Mouse (Mus musculus) MEL (cell line): ENCODE measurements around the gene Igf1r. TPM values are rescaled to one million over a fixed set of nuclear protein-coding genes. Genes with fewer than 3 reads are reported as not detected.

Experiments
- DNase-seq: peaks from one replicate; pipeline ENCODE4 v3.0.0; 2011; ENCODE audit warnings: low read depth, low spot score
- H3K27ac ChIP-seq: 2 replicates; pipeline ENCODE4 v1.5.1; 2012; ENCODE audit warnings: low read depth, mild to moderate bottlenecking, control low read depth, low read length, moderate library complexity; ENCODE audit not compliant: control insufficient read depth
- H3K27me3 ChIP-seq, 2 experiments: fragments of 150-350 bp in 1 of 2; sonication (generic) in 1 of 2; 2 replicates each; pipeline ENCODE4 v1.6.1; 2012; ENCODE audit warnings: low read length in 2 of 2, mild to moderate bottlenecking in 2 of 2, improper control_type of control experiment in 1 of 2, moderate library complexity in 1 of 2; ENCODE audit not compliant: insufficient read depth in 2 of 2, control insufficient read depth in 1 of 2
- H3K36me3 ChIP-seq, 2 experiments: 2 replicates each; pipeline ENCODE4 v1.6.1; 2012 to 2014; ENCODE audit warnings: low read length in 2 of 2, improper control_type of control experiment in 1 of 2, inconsistent platforms in 1 of 2, mild to moderate bottlenecking in 1 of 2; ENCODE audit not compliant: insufficient read depth in 2 of 2, control insufficient read depth in 1 of 2
- H3K4me1 ChIP-seq, 2 experiments: fragments of 150-350 bp in 1 of 2; sonication (generic) in 1 of 2; 2 replicates each; pipeline ENCODE4 v1.6.1; 2012; ENCODE audit warnings: low read length in 2 of 2, improper control_type of control experiment in 1 of 2, mild to moderate bottlenecking in 1 of 2; ENCODE audit not compliant: insufficient read depth in 2 of 2, control insufficient read depth in 1 of 2
- H3K4me3 ChIP-seq, 2 experiments: fragments of 150-350 bp in 1 of 2; sonication (generic) in 1 of 2; 2 replicates each; pipeline ENCODE4 v1.5.1; 2012; ENCODE audit warnings: low read depth in 2 of 2, low read length in 2 of 2, mild to moderate bottlenecking in 2 of 2, moderate library complexity in 2 of 2, control low read depth in 1 of 2, improper control_type of control experiment in 1 of 2; ENCODE audit not compliant: control insufficient read depth in 1 of 2, insufficient read depth in 1 of 2
- H3K79me2 ChIP-seq: 2 replicates; pipeline ENCODE4 v1.6.1; 2012; ENCODE audit warnings: mild to moderate bottlenecking, low read length, moderate library complexity; ENCODE audit not compliant: control insufficient read depth, poor library complexity, insufficient read depth
- H3K9ac ChIP-seq: 2 replicates; pipeline ENCODE4 v1.6.1; 2012; ENCODE audit warnings: low read depth, mild to moderate bottlenecking, control low read depth, low read length, moderate library complexity; ENCODE audit not compliant: control insufficient read depth, poor library complexity, severe bottlenecking
- H3K9me3 ChIP-seq: fragments of 150-350 bp; sonication (generic); replicated peaks from 2 replicates; pipeline ENCODE4 v1.6.1; 2012; ENCODE audit warnings: mild to moderate bottlenecking, low read length, improper control_type of control experiment, moderate library complexity; ENCODE audit not compliant: insufficient read depth
- CHD1 ChIP-seq: IDR thresholded peaks from 2 replicates; pipeline ENCODE4 v1.6.1; 2012; ENCODE audit warnings: low read depth, mild to moderate bottlenecking, inconsistent platforms, low read length, improper control_type of control experiment
- ELF1 ChIP-seq: IDR thresholded peaks from 2 replicates; pipeline ENCODE4 v1.6.1; 2014; ENCODE audit warnings: low read depth, mild to moderate bottlenecking, inconsistent platforms, low read length, improper control_type of control experiment, moderate library complexity
- GABPA ChIP-seq: IDR thresholded peaks from 2 replicates; pipeline ENCODE4 v1.6.1; 2012; ENCODE audit warnings: low read depth, mild to moderate bottlenecking, inconsistent platforms, low read length, improper control_type of control experiment, moderate library complexity
- HCFC1 ChIP-seq: IDR thresholded peaks from 2 replicates; pipeline ENCODE4 v1.6.1; 2012; ENCODE audit warnings: low read depth, mild to moderate bottlenecking, inconsistent platforms, low read length, improper control_type of control experiment, moderate library complexity
- MAX ChIP-seq: IDR thresholded peaks from 2 replicates; pipeline ENCODE4 v1.6.1; 2011; ENCODE audit warnings: low read length, improper control_type of control experiment
- MAZ ChIP-seq: IDR thresholded peaks from 2 replicates; pipeline ENCODE4 v1.6.1; 2012; ENCODE audit warnings: low read depth, mild to moderate bottlenecking, inconsistent platforms, low read length, improper control_type of control experiment
- MYB ChIP-seq: IDR thresholded peaks from 2 replicates; pipeline ENCODE4 v1.6.1; 2011; ENCODE audit warnings: mild to moderate bottlenecking, low read depth, low read length, improper control_type of control experiment
- MYC ChIP-seq: IDR thresholded peaks from 2 replicates; pipeline ENCODE4 v1.6.1; 2011; ENCODE audit warnings: low read depth, mild to moderate bottlenecking, low read length, improper control_type of control experiment, moderate library complexity
- POLR2A ChIP-seq, 2 experiments: IDR thresholded peaks; 2 replicates each; pipeline ENCODE4 v1.6.1; 2011 to 2012; ENCODE audit warnings: low read length in 2 of 2, mild to moderate bottlenecking in 2 of 2, control low read depth in 1 of 2, improper control_type of control experiment in 1 of 2, low read depth in 1 of 2, moderate library complexity in 1 of 2; ENCODE audit not compliant: control insufficient read depth in 1 of 2, insufficient read depth in 1 of 2, poor library complexity in 1 of 2
- POLR2AphosphoS5 ChIP-seq: IDR thresholded peaks from 2 replicates; pipeline ENCODE4 v1.6.1; 2012; ENCODE audit warnings: low read depth, borderline replicate concordance, mild to moderate bottlenecking, inconsistent platforms, low read length, moderate library complexity, mixed read lengths
- RAD21 ChIP-seq: IDR thresholded peaks from 2 replicates; pipeline ENCODE4 v1.6.1; 2011; ENCODE audit warnings: mild to moderate bottlenecking, low read depth, low read length, improper control_type of control experiment
- RCOR1 ChIP-seq: IDR thresholded peaks from 2 replicates; pipeline ENCODE4 v1.6.1; 2012; ENCODE audit warnings: low read depth, mild to moderate bottlenecking, inconsistent platforms, low read length, improper control_type of control experiment
- SIN3A ChIP-seq: IDR thresholded peaks from 2 replicates; pipeline ENCODE4 v1.6.1; 2012; ENCODE audit warnings: low read length, improper control_type of control experiment, inconsistent platforms
- SMC3 ChIP-seq: IDR thresholded peaks from 2 replicates; pipeline ENCODE4 v1.6.1; 2011; ENCODE audit warnings: low read depth, low read length, improper control_type of control experiment
- TAL1 ChIP-seq: IDR thresholded peaks from 2 replicates; pipeline ENCODE4 v1.6.1; 2012; ENCODE audit warnings: mild to moderate bottlenecking, inconsistent platforms, low read length, moderate library complexity, mixed read lengths
- UBTF ChIP-seq: IDR thresholded peaks from 2 replicates; pipeline ENCODE4 v1.6.1; 2012; ENCODE audit warnings: low read depth, mild to moderate bottlenecking, inconsistent platforms, low read length, improper control_type of control experiment, moderate library complexity, borderline replicate concordance; ENCODE audit not compliant: insufficient read depth
- USF1 ChIP-seq: IDR thresholded peaks from 2 replicates; pipeline ENCODE4 v1.6.1; 2014; ENCODE audit warnings: low read depth, mild to moderate bottlenecking, inconsistent platforms, low read length, improper control_type of control experiment, moderate library complexity
- polyA plus RNA-seq, 2 experiments: library from polyadenylated mRNA; stranded (reverse) in 1 of 2; unstranded in 1 of 2; fragments of >175 nt in 1 of 2; fragments of >200 nt in 1 of 2; gene quantifications; 2 replicates each; pipeline versions ENCODE4 v1.2.1 to v1.2.4; 2012; ENCODE audit warnings: low replicate concordance in 2 of 2, low read depth in 1 of 2; ENCODE audit not compliant: insufficient read length in 2 of 2, insufficient read depth in 1 of 2, missing spikeins in 1 of 2
- total RNA-seq: library from RNA; depleted of rRNA; stranded (reverse); fragments of 300-350 nt; gene quantifications from 2 replicates; pipeline ENCODE4 v1.2.3, GENCODE M21; 2012

The Igf1r gene
- total and polyA plus RNA-seq, 3 experiments, result 11.8 to 11.9 TPM; not detected in 1

- Histone ChIP-seq H3K79me2 (no peaks in the 10 kb centered on the region), H3K27me3 (no peaks in the 10 kb centered on the region), H3K9me3 (no peaks in the 10 kb centered on the region), H3K27ac (no peak overlapping the region), H3K4me1 (no peaks in the 10 kb centered on the region), H3K36me3 (no peaks in the 10 kb centered on the region), H3K9ac (no peak overlapping the region), H3K4me3 (no peak overlapping the region)
- DNase-seq, result no peak
- TF ChIP-seq SMC3 (no peak), CHD1 (no peak), TAL1 (no peak), SIN3A (no peak), POLR2AphosphoS5 (no peak), POLR2A (IDR thresholded peaks at IDR 0.05; ENCODE audit: control insufficient read depth in 1 of 2, insufficient read depth in 1 of 2, low read depth in 1 of 2, low read length in 2 of 2, poor library complexity in 1 of 2) (no peak), MAX (no peak), RAD21 (no peak)
Observed at GRCm38 (mm10) chr7:68144266-68144665, 191.6 kb downstream of the Igf1r start.

GRCm38 (mm10) chr7:68148297-68149048 lies 195.8 kb downstream of the Igf1r start:
- H3K36me3 ChIP-seq, result no peaks in the 10 kb centered on the region
- no peak for DNase-seq
- H3K4me1 ChIP-seq, result no peaks in the 10 kb centered on the region
- no peak for TF ChIP-seq USF1
- no peak for TF ChIP-seq MYB
- TF ChIP-seq MYC, result no peak
- TF ChIP-seq ELF1, result no peak
- TF ChIP-seq UBTF, result no peak
- no peak for TF ChIP-seq RCOR1
- TF ChIP-seq, all 39 proteins: peak for 0
- no peaks in the 10 kb centered on the region for H3K79me2 ChIP-seq
- H3K27ac ChIP-seq, result no peak overlapping the region
- H3K4me3 ChIP-seq, result no peak overlapping the region
- no peaks in the 10 kb centered on the region for H3K27me3 ChIP-seq
- H3K9me3 ChIP-seq, result no peaks in the 10 kb centered on the region
- H3K9ac ChIP-seq, result no peak overlapping the region

- H3K9me3 ChIP-seq, result no peaks in the 10 kb centered on the region
- TF ChIP-seq HCFC1 (no peak), GABPA (no peak), MAZ (no peak)
- H3K36me3 ChIP-seq, result no peaks in the 10 kb centered on the region
- H3K9ac ChIP-seq, result no peak overlapping the region
- no peak overlapping the region for H3K27ac ChIP-seq
- no peaks in the 10 kb centered on the region for H3K4me1 ChIP-seq
- H3K79me2 ChIP-seq, result no peaks in the 10 kb centered on the region
- H3K4me3 ChIP-seq, result no peak overlapping the region
- DNase-seq, result no peak
- no peaks in the 10 kb centered on the region for H3K27me3 ChIP-seq
Observed at GRCm38 (mm10) chr7:68151892-68152291, 199.3 kb downstream of the Igf1r start.
